13 mouse cellular contexts compared by ENCODE assay signal in genomic region chr17:26753476-26753875, GRCm38 (mm10). TPM values are rescaled to one million over a fixed set of nuclear protein-coding genes. Genes with fewer than 3 reads are reported as not detected.
DNase-seq lines count a peak whose midpoint lies in the region; ATAC-seq lines count a peak whose summit lies in the region.
"Had no signal": no experiment of that assay in that cellular context is flagged by ENCODE, and none has a peak within 500 bp of the region (broad histone marks: within the 10 kb centered on the region; RNA-seq: fewer than 3 reads in every experiment).

No protein-coding gene starts in this region.

- peak; percentile 63 for ATAC-seq in common myeloid progenitor, adult 5-6 weeks (replicated peaks; ENCODE audit: low read depth, poor library complexity, severe bottlenecking)
- peak; percentile 71 for ATAC-seq in megakaryocyte progenitor cell, adult 5-6 weeks (replicated peaks; ENCODE audit: poor library complexity)
- ATAC-seq: intestine, embryonic 15.5 days had no signal

- DNase-seq in heart, adult 8-10 months (ENCODE audit: low spot score), result peak; percentile 27
- no peak for DNase-seq in heart, postnatal 14 days
- peak; percentile 80 for DNase-seq in A20 (ENCODE audit: low read depth, low spot score)
- no peak for DNase-seq in left cerebral cortex, postnatal 14 days (ENCODE audit: low spot score in 2 of 2)
- no peak for DNase-seq in cerebellum, postnatal 14 days
- no peak for DNase-seq in layer of hippocampus, adult 11-12 months (ENCODE audit: low spot score)
- DNase-seq: adrenal gland, adult 8-10 months; cerebellum, adult 8-10 months; heart, postnatal 4 days; lung, embryonic 14.5 days had no signal

- intact Hi-C loops in heart, postnatal 14 days (cut with DNase I), result no loop called here
- intact Hi-C loops in left cerebral cortex, postnatal 14 days (cut with DNase I), result no loop called here

RNA-seq across cellular contexts. Expression of gene Bnip1, which starts 27.4 kb away (rescaled TPM):
- total RNA-seq in heart, adult 8-10 months (2022), result 10 to 100 TPM; 25.0 to 32.1 (median 29.9) TPM
- 10 to 100 TPM; 27.0 to 32.0 TPM for total RNA-seq in heart, postnatal 14 days (2021)
- total RNA-seq in common myeloid progenitor, adult 5-6 weeks (2017), result 68.1 and 68.4 TPM in 2 replicates
- 38.2 and 42.5 TPM in 2 replicates for total RNA-seq in megakaryocyte progenitor cell, adult 5-6 weeks (2015)
- 47.6 and 48.6 TPM in 2 replicates for total RNA-seq in megakaryocyte progenitor cell, adult 5-6 weeks (2017)
- 10 to 100 TPM; 30.4 to 35.1 TPM for total RNA-seq in left cerebral cortex, postnatal 14 days (2021)

RNA-seq across cellular contexts. Expression of gene Crebrf, which starts 38.0 kb away (rescaled TPM):
- 10 to 100 TPM; 51.1 to 83.8 (median 68.4) TPM for total RNA-seq in heart, adult 8-10 months (2022)
- 10 to 100 TPM; 44.5 to 49.6 TPM for total RNA-seq in heart, postnatal 14 days (2021)
- total RNA-seq in common myeloid progenitor, adult 5-6 weeks (2017), result 24.3 and 33.2 TPM in 2 replicates
- total RNA-seq in megakaryocyte progenitor cell, adult 5-6 weeks (2015), result 7.0 and 13.5 TPM in 2 replicates
- total RNA-seq in megakaryocyte progenitor cell, adult 5-6 weeks (2017), result 11.1 and 18.0 TPM in 2 replicates
- 10 to 100 TPM; 34.8 to 35.6 TPM for total RNA-seq in left cerebral cortex, postnatal 14 days (2021)

Comparison
In these comparisons a context has a peak if more than half of its experiments do, and no peak if none do; other contexts are left out.
1. DNase-seq: peak in heart, adult 8-10 months (single experiment) and A20 (single experiment); none in heart, postnatal 14 days (0 of 2), left cerebral cortex, postnatal 14 days (0 of 2), cerebellum, postnatal 14 days (0 of 2) and layer of hippocampus, adult 11-12 months (single experiment).